9 mouse cellular contexts compared by ENCODE assay signal in the genomic region with DNA sequence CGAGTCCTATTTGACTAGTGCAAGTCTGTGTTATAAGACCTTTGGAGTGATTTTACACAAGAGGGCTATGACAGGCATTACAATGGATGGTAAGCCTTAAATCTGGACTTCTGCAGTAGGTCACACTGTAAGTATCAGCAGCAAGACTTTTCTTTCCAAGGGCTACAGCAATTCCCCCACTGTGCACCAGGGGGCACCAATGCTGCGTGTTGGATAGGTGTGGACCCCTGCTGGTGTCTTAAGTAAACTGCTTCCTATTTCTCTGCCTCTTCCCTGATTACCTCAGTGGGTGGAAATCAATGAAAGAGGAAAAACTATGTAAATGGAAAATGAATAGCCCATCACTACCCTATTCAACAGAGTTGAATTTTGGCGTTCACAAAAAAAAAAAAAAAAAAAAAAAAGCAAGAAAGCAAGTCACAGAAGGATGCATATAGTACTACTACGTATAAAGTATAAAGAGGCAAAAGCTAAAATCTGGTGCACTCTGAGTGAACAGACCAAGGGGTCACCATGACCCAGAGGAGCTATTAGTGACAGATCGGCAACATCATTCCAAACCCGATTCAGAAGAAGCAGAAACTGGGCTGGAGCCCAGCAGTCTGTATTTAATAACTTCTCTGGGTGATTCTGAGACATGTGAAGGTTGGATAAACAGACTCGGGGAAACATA. TPM values are rescaled to one million over a fixed set of nuclear protein-coding genes. Genes with fewer than 3 reads are reported as not detected.
DNase-seq lines count a peak whose midpoint lies in the region; ATAC-seq lines count a peak whose summit lies in the region.
"Had no signal": no experiment of that assay in that cellular context is flagged by ENCODE, and none has a peak within 500 bp of the region (broad histone marks: within the 10 kb centered on the region; RNA-seq: fewer than 3 reads in every experiment).

No protein-coding gene starts in this region.

- no peaks in the 10 kb centered on the region for H3K36me3 ChIP-seq in forebrain, embryonic 16.5 days (ENCODE audit: control insufficient read depth, insufficient read depth)
- H3K36me3 ChIP-seq in hindbrain, embryonic 13.5 days, result peaks cover 4% of the 10 kb centered on the region; the same call in 1 of the 2 replicates

- 53% methylated on average over 7 of the region's 7 CpGs for WGBS in forebrain, embryonic 16.5 days
- 48% methylated on average over 7 of the region's 7 CpGs for WGBS in hindbrain, embryonic 13.5 days

- peak; percentile 78 for ATAC-seq in forebrain, embryonic 16.5 days
- peak; percentile 66 for ATAC-seq in hindbrain, embryonic 13.5 days (ENCODE audit: low FRiP score)

- no peak overlapping the region for H3K9ac ChIP-seq in forebrain, embryonic 16.5 days (replicated peaks; ENCODE audit: low read depth, low read length)
- H3K9ac ChIP-seq in hindbrain, embryonic 13.5 days, result no peak overlapping the region

- no peaks in the 10 kb centered on the region for H3K27me3 ChIP-seq in forebrain, embryonic 16.5 days (replicated peaks; ENCODE audit: control insufficient read depth, insufficient read depth, low read length)
- H3K27me3 ChIP-seq in hindbrain, embryonic 13.5 days, result no peaks in the 10 kb centered on the region

- DNase-seq in MN1 (ENCODE audit: low spot score), result peak; percentile 92
- peak; percentile 28 to 67 for DNase-seq in cerebellum, adult 18-20 months
- DNase-seq in layer of hippocampus, postnatal 10 days (ENCODE audit: low spot score in 2 of 2), result peak; percentile 90 to 93
- peak; percentile 81 for DNase-seq in lung, postnatal 25 days (ENCODE audit: low spot score)
- peak; percentile 91 for DNase-seq in retina, postnatal 1 day
- DNase-seq in urinary bladder, adult 18-20 months (ENCODE audit: low spot score in 2 of 2), result peak; percentile 68 to 75

- no peak overlapping the region for H3K4me2 ChIP-seq in forebrain, embryonic 16.5 days (ENCODE audit: low read length)
- H3K4me2 ChIP-seq in hindbrain, embryonic 13.5 days, result no peak overlapping the region

- H3K4me3 ChIP-seq in forebrain, embryonic 16.5 days (replicated peaks; ENCODE audit: low read length), result no peak overlapping the region
- H3K4me3 ChIP-seq in hindbrain, embryonic 13.5 days, result no peak overlapping the region
- H3K4me3 ChIP-seq: myocyte had no signal

- no peak overlapping the region for H3K27ac ChIP-seq in forebrain, embryonic 16.5 days (ENCODE audit: low read length)
- H3K27ac ChIP-seq in hindbrain, embryonic 13.5 days, result no peak overlapping the region

- H3K4me1 ChIP-seq in forebrain, embryonic 16.5 days (replicated peaks; ENCODE audit: control insufficient read depth, insufficient read depth, low read length), result no peaks in the 10 kb centered on the region
- H3K4me1 ChIP-seq in hindbrain, embryonic 13.5 days (replicated peaks), result no peaks in the 10 kb centered on the region

- H3K9me3 ChIP-seq in forebrain, embryonic 16.5 days (ENCODE audit: control insufficient read depth, low read length), result no peaks in the 10 kb centered on the region
- H3K9me3 ChIP-seq in hindbrain, embryonic 13.5 days, result no peaks in the 10 kb centered on the region

RNA-seq across cellular contexts. Expression of a gene that starts 52.4 kb away (rescaled TPM):
- polyA plus RNA-seq in forebrain, embryonic 16.5 days (2015; fragmentation: Nextera tagmentation; extraction: Ambion mirVana), result 19.6 and 22.1 TPM in 2 replicates
- polyA plus RNA-seq in hindbrain, embryonic 13.5 days (2015; fragmentation: Nextera tagmentation; extraction: Ambion mirVana), result 21.7 and 23.0 TPM in 2 replicates
- 10 to 100 TPM; 24.8 to 25.8 TPM for total RNA-seq in layer of hippocampus, postnatal 10 days (2021)
